Mouse (Mus musculus) T-helper 2 cell (primary cell): ENCODE measurements around the gene Fscn1.

Experiments
- in situ Hi-C: fragments of 300-600 bp; cut with MboI, MseI; formaldehyde crosslinking; loops from one replicate; pipeline ENCODE4 v1.15.1; 2025; ENCODE audit warnings: high pct_unique_total_duplicates

Gene Fscn1

DNA sequence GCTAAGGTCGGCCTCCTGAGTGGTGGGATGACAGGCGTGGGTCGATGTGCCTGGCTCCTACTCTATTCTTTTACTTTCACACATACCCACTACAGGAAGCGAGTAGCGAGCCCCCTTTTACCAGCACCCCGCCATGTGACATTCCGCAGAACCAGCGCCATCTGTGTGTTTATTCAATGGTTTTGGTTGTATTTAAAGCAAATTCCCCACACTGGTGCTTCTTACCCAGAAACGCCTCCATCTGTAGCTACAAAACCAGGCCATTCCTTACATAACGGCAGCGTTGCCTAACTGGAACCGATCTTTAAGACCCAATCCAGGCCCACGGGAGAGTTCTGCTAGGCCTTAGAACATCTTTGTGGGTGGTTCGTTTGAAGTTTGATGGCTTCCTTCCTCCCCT lies 8.3 kb downstream of the Fscn1 start:
- in situ Hi-C loops, result no loop called here

DNA sequence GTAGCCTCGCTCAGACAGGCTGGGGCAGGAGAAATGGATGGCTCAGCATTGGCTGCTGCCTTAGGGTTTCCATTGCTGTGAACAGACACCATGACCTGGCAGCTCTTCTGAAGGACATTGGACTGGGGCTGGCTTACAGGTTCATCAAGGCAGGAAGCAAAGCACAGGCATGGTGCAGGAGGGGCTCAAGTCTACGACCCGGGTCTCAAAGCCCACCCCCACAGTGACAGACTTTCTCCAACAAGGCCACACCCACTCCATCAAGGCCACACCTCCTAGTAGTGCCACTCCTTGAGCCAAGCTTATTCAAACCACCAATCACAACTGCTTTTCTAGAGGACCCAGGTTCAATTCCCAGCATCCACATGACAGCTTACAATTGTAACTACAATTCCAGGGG lies 13.8 kb downstream of the Fscn1 start:
- in situ Hi-C loops, result no loop called here

DNA sequence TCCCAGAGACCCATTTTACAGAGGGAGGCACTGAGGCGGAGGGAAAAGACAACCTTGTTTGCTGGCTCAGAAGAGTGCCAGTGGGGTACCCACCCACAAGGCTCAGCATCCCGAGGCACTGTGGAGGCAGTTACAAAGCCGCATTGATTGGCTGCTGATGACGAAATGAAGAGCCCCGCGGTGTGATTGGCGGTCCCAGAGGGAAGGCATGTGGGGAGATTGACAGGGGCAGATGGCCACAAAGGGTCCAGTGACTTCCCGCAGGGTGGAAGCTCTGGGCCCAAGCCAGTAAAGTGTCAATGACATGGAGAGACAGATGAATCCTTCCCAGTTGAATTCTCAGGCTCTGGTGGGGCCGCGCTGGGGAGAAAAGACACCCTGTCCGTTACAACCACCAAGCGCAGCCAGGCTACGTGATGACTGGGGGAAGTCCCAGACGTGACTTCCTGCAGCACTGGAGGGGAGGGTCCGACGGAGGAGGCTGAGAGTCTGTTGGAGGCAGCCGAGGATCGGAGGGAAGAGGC lies 14.5 kb downstream of the Fscn1 start:
- in situ Hi-C loops, result no loop called here

DNA sequence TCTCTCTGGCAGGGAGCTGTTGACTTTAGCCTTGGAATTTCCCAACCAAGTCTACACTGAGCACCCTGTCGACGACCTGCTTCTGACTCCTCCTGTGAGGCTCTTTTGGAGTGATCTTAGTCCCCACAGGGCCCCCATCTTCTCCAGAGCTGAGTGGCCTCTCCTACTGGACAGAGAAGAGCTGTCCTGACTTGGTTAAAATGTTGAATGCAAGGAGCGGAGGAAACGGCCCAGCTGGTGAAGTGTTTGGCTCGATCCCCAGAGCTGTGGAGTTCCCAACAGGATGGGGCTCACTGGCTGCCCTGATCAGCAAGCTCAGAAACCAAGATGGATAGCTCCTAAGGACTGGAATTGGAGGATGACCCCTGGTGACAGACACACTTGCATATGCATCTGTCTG lies 16.4 kb downstream of the Fscn1 start:
- in situ Hi-C loops, result no loop called here

DNA sequence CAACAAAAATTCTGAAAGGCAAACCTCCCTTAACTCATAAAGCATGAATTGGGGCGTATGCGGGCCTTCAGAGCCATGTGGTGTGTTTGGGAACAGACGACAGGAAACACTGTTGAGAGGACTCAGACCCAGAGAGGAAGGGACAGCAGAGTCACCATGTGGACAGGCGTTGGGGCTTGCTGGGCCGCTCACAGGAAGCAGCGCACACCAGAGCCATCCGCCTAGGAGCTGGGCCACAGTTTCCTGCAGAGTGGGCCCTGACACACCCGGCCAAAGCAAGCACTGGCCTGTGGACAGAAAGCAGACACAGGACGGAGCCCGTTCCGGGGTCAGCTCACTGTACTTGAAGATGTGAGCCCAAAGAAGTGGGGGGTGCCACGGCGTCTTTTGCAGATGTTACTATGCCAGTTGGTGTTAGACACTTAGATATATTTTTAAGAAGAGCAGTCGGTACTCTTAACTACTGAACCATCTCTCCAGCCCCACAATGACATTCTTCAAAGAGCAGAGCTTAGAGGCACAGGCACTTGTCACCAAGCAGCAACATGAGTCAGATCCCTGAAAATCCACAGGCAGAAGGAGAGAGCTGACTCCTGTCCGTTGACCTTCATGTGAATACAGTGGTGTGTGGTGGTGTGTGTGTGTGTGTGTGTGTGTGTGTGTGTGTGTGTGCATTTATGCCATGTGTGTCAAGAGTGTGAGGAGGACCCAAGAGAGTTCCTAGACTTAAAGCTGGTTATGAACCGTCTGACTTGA lies 22.1 kb downstream of the Fscn1 start:
- in situ Hi-C loops, result no loop called here

DNA sequence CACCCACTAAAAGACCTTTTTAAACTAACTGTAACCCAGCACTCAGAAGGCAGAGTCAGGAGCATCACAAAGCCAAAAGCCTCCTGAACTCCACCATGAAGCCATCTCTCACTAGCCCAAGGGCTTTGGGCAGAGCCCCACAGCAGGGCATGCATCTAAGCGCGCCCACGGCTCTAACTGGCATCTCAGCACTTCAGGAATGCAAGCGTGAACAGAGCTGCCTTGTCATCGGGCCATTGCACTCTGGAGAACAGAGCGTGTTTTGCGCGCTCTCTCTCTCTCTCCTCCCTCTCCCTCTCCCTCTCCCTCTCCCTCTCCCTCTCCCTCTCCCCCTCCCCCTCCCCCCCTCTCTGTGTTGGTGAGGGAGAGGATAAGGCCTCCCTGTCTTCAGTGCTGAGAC lies 23.0 kb downstream of the Fscn1 start:
- in situ Hi-C loops, result no loop called here

DNA sequence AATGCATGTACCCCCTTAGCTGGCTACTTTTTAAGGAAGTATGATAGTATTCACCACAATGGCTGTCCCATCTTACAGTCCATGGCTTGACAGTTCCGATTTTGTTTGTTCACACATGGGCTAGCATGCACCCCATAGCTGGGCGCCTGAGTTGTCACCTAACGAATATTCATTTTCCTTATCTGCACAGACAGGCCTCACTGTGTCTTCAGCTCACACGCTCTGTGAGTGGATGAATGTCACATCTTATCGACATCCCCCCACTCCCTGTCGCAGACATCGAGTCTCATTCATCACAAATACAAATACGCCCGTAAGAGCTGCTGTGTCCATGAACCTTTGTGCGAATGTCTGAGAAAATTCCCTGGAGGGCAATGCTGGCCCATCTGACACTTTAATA lies 24.1 kb downstream of the Fscn1 start:
- in situ Hi-C loops, result no loop called here

DNA sequence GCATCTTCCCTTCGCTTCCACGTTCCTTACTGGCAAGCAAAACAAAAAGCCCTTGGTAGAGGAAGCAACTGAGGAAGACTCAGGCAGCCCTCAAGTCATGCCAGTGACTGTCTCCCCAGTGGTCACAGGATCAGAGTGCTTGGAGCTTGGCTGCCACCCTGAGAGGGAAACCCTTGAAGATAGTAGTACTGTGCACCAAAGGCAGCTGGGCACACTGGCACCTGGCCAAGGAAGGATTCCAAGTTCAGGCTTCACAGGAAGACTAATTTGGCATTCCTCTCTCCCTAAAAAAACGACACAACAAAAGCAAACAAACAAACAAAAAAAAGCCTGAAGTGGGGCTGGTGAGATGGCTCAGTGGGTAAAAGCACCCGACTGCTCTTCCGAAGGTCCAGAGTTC lies 28.4 kb downstream of the Fscn1 start:
- in situ Hi-C loops, result no loop called here

DNA sequence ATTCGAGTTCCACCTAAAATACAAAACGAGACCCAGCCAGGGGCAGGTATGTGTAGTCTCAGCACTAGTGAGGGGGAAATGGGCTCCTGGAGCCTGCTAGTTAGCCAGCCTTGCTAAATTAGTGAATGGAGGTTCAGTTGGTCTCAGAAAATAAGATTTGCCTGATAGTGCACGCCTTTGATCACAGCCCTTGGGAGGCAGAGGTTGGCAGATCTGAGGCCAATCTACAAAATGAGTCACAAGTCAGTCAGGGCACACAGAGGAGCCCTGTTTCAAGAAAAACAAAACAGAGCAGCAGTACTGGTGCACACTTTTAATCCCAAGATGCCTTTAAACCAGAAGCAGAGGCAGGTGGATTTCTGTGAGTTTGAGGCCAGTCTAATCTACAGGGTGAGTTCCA lies 29.0 kb downstream of the Fscn1 start:
- in situ Hi-C loops, result no loop called here

DNA sequence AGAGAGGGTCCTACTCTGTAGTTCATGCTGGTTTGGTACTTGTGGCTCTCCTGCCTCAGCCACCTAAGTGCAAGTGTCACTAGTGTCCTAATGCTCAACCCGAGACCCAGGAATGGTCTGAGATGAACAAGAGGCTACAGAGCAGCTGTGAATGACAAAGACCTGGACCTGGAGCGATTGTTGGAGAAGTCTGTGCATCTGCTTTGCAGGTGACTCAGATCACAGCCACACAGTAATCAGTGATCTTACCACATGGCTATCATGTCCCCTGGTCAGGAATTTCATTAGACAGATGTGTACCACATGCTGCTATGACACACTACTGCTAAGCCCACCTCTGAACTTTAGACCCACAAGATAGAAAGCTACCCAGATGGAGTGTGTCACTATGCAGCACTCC lies 34.6 kb downstream of the Fscn1 start:
- in situ Hi-C loops, result loop anchor here (5.0 kb wide), 1 partner anchor 38 kb away; no protein-coding TSS in a partner anchor

DNA sequence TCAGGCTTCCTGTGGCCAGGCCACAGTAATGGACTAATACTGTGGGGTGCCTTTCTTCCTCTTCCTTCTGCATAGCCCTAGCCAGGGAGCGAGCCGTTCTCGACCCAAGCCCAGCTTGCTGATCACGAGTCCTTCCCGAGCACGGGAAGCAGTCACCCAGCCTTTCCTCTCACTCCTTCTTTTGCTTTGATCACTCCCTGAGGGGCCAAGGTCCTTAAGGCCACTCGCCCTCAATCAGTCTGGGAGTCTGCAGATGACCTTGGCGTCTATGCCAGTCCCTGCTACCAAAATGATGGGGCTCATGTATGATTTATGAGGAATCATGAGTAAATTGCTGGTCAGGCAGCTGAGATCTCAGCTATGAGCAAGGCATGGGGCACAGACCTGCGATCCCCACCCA lies 37.4 kb downstream of the Fscn1 start:
- in situ Hi-C loops, result no loop called here

DNA sequence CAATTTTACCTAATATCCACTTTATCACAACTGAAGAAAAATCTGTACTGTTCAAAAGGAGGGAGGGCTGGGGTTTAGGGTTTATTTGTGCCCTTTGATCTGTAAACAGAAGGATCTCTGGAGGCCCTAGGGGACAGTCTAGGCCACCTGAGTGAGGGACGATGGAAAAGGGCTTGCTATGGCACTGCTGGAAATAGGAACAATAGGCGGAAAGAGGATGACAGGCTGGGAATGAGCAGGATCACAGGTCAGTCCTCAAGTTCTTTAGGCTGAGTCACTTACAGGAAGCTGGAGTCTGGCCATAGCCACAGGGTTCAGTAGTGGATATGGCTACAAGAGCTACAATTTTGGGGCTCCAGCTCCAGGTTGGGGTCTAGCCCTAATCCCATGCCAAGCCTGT lies 38.0 kb downstream of the Fscn1 start:
- in situ Hi-C loops, result no loop called here

DNA sequence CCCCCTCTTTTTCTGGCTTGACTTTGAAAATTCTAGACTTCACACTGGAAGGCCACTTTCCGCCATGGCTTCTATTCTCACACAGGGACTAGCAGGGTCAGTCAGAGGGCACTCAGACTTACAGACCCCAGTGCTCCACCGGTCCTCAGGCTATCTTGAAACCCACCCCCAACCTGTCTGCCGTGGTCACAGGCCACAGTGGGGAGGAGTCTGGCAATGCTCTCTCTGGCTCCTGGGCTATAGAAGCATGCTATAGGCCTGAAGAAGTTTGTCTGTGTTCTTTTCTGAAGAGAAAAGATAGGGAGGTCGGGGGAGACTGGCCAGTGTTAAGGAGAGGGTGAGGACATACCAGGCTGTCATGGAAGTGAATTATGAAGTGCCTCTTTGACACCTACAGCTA lies 39.9 kb downstream of the Fscn1 start:
- in situ Hi-C loops, result no loop called here

DNA sequence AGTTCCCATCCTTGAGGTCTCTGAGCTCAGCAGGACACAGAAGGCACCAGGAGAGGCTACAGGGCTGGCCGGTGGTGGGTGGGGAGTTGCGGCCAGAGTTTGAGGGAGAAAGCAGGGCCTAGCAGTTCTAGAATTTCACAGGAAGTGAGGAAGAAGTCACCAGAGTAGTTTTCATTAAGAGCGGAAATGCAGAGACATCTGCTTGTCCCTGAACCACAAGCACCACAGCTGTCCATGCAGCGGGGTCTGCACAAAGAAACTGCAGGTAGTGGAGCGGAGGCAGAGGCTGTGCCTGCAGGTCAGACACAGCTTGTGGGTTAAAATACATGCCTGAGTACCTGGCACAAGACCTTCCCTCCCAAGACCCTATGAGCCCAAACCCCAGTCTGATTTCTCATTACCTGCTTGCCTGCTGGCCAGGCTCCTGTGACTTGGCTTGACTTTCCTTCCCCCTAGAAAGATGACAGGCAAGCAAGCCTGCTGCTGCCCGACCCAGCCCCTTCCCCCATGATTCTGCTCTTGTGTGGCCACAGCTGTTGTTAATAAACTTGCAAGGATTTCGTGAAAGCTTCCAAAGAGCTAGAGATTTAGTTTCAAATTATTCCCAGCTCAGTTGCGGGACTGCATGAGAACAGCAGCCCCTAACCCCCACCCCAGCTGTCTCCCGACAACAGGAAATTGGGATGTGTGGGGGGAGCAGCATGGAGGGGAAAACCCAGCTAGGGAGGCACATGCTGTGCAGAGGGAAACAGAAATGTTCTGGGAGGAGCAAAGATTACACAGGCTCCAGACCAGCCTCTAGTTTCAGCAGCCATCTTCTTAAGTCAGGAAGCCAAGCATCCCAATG lies 40.7 kb downstream of the Fscn1 start:
- in situ Hi-C loops, result no loop called here

DNA sequence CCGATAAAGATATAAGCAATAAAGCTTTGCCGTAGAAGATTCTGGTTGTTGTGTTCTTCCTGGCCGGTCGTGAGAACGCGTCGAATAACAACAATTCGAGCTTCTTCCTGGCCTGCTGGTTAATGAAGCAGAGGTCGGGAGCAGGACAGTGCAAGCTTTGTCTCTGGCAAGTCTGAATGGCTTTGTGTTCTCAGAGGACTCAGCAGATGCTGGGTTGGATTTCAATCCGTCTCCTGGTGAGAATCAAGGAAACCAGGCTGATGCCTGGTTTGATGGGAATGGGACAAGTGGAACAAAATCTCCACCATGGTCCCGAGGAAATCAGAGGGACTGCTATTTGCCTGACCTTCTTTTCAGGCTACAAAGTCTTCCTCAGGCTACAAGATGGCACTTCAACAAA lies 49.2 kb downstream of the Fscn1 start:
- in situ Hi-C loops, result no loop called here

DNA sequence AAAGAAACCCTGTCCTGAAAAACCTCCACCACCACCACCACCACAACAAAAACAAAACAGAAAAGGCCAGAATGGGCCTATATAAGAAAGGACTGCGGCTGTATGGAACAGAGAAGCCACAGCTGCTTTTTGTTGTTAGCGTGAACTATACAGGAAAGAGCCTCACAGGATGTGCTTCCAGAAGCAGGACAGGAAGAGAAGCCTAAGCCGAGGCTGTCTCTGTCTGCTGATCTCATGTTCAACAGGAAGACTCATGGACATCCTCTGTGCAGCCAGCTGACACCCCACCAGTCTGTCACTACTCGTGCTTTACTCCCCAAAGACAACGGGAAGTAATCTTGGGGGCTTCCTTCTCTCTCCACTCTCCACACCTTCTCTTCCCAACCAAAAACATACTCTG lies 57.3 kb downstream of the Fscn1 start:
- in situ Hi-C loops, result loop anchor here (10.0 kb wide), 1 partner anchor 1713 kb away; no protein-coding TSS in a partner anchor
